Mouse (Mus musculus) large intestine, adult 2 months (tissue): ENCODE results near the gene Lrrc8d. TPM values are rescaled to one million over a fixed set of nuclear protein-coding genes. Genes with fewer than 3 reads are reported as not detected.

Experiments used
- DNase-seq: peaks from one replicate; pipeline ENCODE4 v3.0.0-alpha.2; 2012; ENCODE audit warnings: low read depth, low spot score
- WGBS: fragments of 180-500 bp; shearing (Covaris S2); methylation state at CpG from one replicate; pipeline ENCODE4 v1.1.7; 2018; 5-methylcytosine and 5-hydroxymethylcytosine counted together
- polyA plus RNA-seq: library from polyadenylated mRNA; depleted of rRNA; stranded (reverse); fragments of >200 nt; gene quantifications from 2 replicates; pipeline ENCODE4 v1.2.3, GENCODE M21; 2012

Gene Lrrc8d
- polyA plus RNA-seq, 1 experiment: 9.9 TPM

- no peak for DNase-seq
- 31% methylated on average over 13 of the region's 13 CpGs for WGBS
Measured at GRCm38 (mm10) chr5:105799850-105800635, 100.3 kb downstream of the Lrrc8d start.

GRCm38 (mm10) chr5:105801031-105801529, 101.3 kb downstream of the Lrrc8d start:
- WGBS: 30% methylated on average over 10 of the region's 10 CpGs
- DNase-seq: peak; percentile 65

GRCm38 (mm10) chr5:105805955-105806354, 106.2 kb downstream of the Lrrc8d start:
- no peak for DNase-seq
- 89% methylated on average over 12 of the region's 12 CpGs for WGBS

- 62% methylated on average over 7 of the region's 7 CpGs for WGBS
- DNase-seq: no peak
Measured at GRCm38 (mm10) chr5:105807461-105807860, 107.7 kb downstream of the Lrrc8d start.

GRCm38 (mm10) chr5:105809056-105809455, 109.3 kb downstream of the Lrrc8d start:
- DNase-seq: no peak
- 84% methylated on average over 11 of the region's 11 CpGs for WGBS

- no peak for DNase-seq
- 98% methylated on average over 14 of the region's 14 CpGs for WGBS
Measured at GRCm38 (mm10) chr5:105813036-105813435, 113.3 kb downstream of the Lrrc8d start.

- no peak for DNase-seq
Measured at GRCm38 (mm10) chr5:105813974-105814373, 114.2 kb downstream of the Lrrc8d start.

GRCm38 (mm10) chr5:105816118-105816517, 116.3 kb downstream of the Lrrc8d start:
- WGBS: 92% methylated on average over 14 of the region's 14 CpGs
- no peak for DNase-seq

More at GRCm38 (mm10) chr5:105813974-105814373, 114.2 kb downstream of the Lrrc8d start:
- WGBS: 95% methylated on average over 10 of the region's 10 CpGs

- WGBS: 81% methylated on average over 9 of the region's 9 CpGs
- DNase-seq: no peak
Measured at GRCm38 (mm10) chr5:105817248-105817976, 117.6 kb downstream of the Lrrc8d start.

GRCm38 (mm10) chr5:105818411-105818810, 118.6 kb downstream of the Lrrc8d start:
- WGBS: 80% methylated on average over 5 of the region's 5 CpGs
- DNase-seq: no peak

GRCm38 (mm10) chr5:105821390-105821789, 121.6 kb downstream of the Lrrc8d start:
- DNase-seq: no peak
- WGBS: 85% methylated on average over 6 of the region's 6 CpGs

- 42% methylated on average over 15 of the region's 15 CpGs for WGBS
Measured at GRCm38 (mm10) chr5:105822521-105823498, 123.0 kb downstream of the Lrrc8d start.

GRCm38 (mm10) chr5:105824282-105824681, 124.5 kb downstream of the Lrrc8d start:
- no peak for DNase-seq
- WGBS: 56% methylated on average over 7 of the region's 7 CpGs

More at GRCm38 (mm10) chr5:105822521-105823498, 123.0 kb downstream of the Lrrc8d start:
- DNase-seq: no peak

- 61% methylated on average over 4 of the region's 4 CpGs for WGBS
- no peak for DNase-seq
Measured at GRCm38 (mm10) chr5:105824827-105825226, 125.1 kb downstream of the Lrrc8d start.

- WGBS: 88% methylated on average over 5 of the region's 5 CpGs
- DNase-seq: no peak
Measured at GRCm38 (mm10) chr5:105826916-105827510, 127.2 kb downstream of the Lrrc8d start.

GRCm38 (mm10) chr5:105828050-105828449, 128.3 kb downstream of the Lrrc8d start:
- no peak for DNase-seq
- 92% methylated on average over 3 of the region's 3 CpGs for WGBS

- peak; percentile 33 for DNase-seq
- 19% methylated on average over 7 of the region's 7 CpGs for WGBS
Measured at GRCm38 (mm10) chr5:105829008-105829586, 129.3 kb downstream of the Lrrc8d start.

- no peak for DNase-seq
- WGBS: 70% methylated on average over 7 of the region's 7 CpGs
Measured at GRCm38 (mm10) chr5:105832140-105832539, 132.4 kb downstream of the Lrrc8d start.

GRCm38 (mm10) chr5:105833923-105834322, 134.2 kb downstream of the Lrrc8d start:
- no peak for DNase-seq
- WGBS: 66% methylated on average over 3 of the region's 3 CpGs
